Mouse (Mus musculus) limb, embryonic 14.5 days (tissue): ENCODE measurements around the gene Sprr4. TPM values are rescaled to one million over a fixed set of nuclear protein-coding genes. Genes with fewer than 3 reads are reported as not detected.
"Not testable (repeated sequence)": the region's sequence is repeated elsewhere in the genome, so short reads cannot be mapped to it uniquely, and the experiment has no call there.

Experiments used
- ATAC-seq: fragments of 200-750 bp; cut with Nextera tagmentation; 2 replicates; pipeline ENCODE4 v1.8.0; 2017; ENCODE audit warnings: low read depth, moderate number of reproducible peaks, moderate TSS enrichment; ENCODE audit not compliant: low FRiP score
- DNase-seq: peaks from one replicate; pipeline ENCODE4 v3.0.0-alpha.2; 2015; ENCODE audit warnings: low spot score
- H3K27ac ChIP-seq: fragments of 300-500 bp; sonication (generic); replicated peaks from 2 replicates; pipeline ENCODE4 v1.5.1; 2014; ENCODE audit warnings: low read depth, mild to moderate bottlenecking, low read length, moderate library complexity, mixed read lengths
- H3K27me3 ChIP-seq: fragments of 300-500 bp; sonication (generic); 2 replicates; pipeline ENCODE4 v1.6.1; 2014; ENCODE audit warnings: low read length, mixed read lengths; ENCODE audit not compliant: control insufficient read depth, insufficient read depth
- H3K36me3 ChIP-seq: fragments of 300-500 bp; sonication (generic); 2 replicates; pipeline ENCODE4 v1.6.1; 2014; ENCODE audit warnings: mild to moderate bottlenecking, low read length, moderate library complexity, mixed read lengths; ENCODE audit not compliant: control insufficient read depth, insufficient read depth
- H3K4me1 ChIP-seq: fragments of 300-500 bp; sonication (generic); 2 replicates; pipeline ENCODE4 v1.6.1; 2014; ENCODE audit warnings: antibody characterized with exemption, low read length, mixed read lengths; ENCODE audit not compliant: control insufficient read depth, insufficient read depth
- H3K4me2 ChIP-seq: fragments of 300-500 bp; sonication (generic); replicated peaks from 2 replicates; pipeline ENCODE4 v1.6.1; 2014; ENCODE audit warnings: low read depth, mild to moderate bottlenecking, low read length, moderate library complexity; ENCODE audit not compliant: severe bottlenecking
- H3K4me3 ChIP-seq: fragments of 300-500 bp; sonication (generic); replicated peaks from 2 replicates; pipeline ENCODE4 v1.5.1; 2014; ENCODE audit warnings: low read length
- H3K9ac ChIP-seq: fragments of 300-500 bp; sonication (generic); 2 replicates; pipeline ENCODE4 v1.6.1; 2014; ENCODE audit warnings: mild to moderate bottlenecking, low read depth, low read length, moderate library complexity; ENCODE audit not compliant: severe bottlenecking
- H3K9me3 ChIP-seq: fragments of 300-500 bp; sonication (generic); 2 replicates; pipeline ENCODE4 v1.6.1; 2016; ENCODE audit warnings: low read length; ENCODE audit not compliant: control insufficient read depth
- POLR2A ChIP-seq: fragments of 200-500 bp; IDR thresholded peaks from 2 replicates; pipeline ENCODE4 v1.8.0; 2012; ENCODE audit warnings: inconsistent platforms, mild to moderate bottlenecking, moderate library complexity, borderline replicate concordance; ENCODE audit not compliant: insufficient read depth, insufficient read length; ENCODE audit errors: extremely low read depth
- WGBS: fragments of 180-500 bp; shearing (Covaris S2); extraction: QIAGEN DNeasy Blood & Tissue Kit; methylation state at CpG from one replicate; pipeline ENCODE4 v1.1.7; 2014; 5-methylcytosine and 5-hydroxymethylcytosine counted together
- polyA plus RNA-seq, 2 experiments: library from polyadenylated mRNA; depleted of rRNA in 1 of 2; stranded (reverse) in 1 of 2; unstranded in 1 of 2; fragments of >200 nt; fragmentation: Nextera tagmentation in 1 of 2; extraction: Ambion mirVana in 1 of 2; gene quantifications; 2 replicates each; pipeline versions ENCODE4 v1.2.1 to v1.2.3; 2012 to 2014

The Sprr4 gene
- polyA plus RNA-seq (2012; rRNA removed) (not detected in 2 replicates), polyA plus RNA-seq (2014; fragmentation: Nextera tagmentation; extraction: Ambion mirVana) (not detected in 2 replicates)

DNA sequence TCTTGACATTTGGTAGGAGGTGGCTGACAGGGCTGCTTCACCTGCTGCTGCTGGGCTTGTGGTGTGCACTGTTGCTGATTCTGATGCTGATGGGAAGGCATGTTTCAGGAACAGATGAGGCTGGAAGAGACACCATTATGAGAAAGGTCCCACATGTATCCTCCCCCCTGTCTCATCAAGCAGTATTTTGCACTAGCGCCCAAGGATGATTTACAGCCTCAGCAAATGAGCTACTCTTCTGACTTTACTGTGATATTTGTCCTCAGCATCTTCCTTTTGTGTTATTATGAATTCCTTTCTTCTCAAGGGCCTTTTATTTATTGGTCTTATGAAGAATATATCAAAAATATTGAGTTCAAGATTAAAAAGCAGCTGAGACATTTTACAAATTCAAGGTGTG lies at the start of gene Sprr4:
TSS of gene Sprr4 (minus strand) at position 101 of the 400 bp plus-strand sequence.
- no peak for TF ChIP-seq POLR2A
- Histone ChIP-seq H3K9me3 (no peaks in the 10 kb centered on the region), H3K4me3 (no peak within 1 kb of the TSS), H3K27ac (no peak within 1 kb of the TSS), H3K4me2 (no peak within 1 kb of the TSS), H3K36me3 (no peaks in the 10 kb centered on the region), H3K27me3 (no peaks in the 10 kb centered on the region), H3K4me1 (no peaks in the 10 kb centered on the region), H3K9ac (no peak within 1 kb of the TSS)
- no peak for ATAC-seq
- WGBS, result 86% methylated on average over 1 of the region's 1 CpGs
- DNase-seq, result no peak

DNA sequence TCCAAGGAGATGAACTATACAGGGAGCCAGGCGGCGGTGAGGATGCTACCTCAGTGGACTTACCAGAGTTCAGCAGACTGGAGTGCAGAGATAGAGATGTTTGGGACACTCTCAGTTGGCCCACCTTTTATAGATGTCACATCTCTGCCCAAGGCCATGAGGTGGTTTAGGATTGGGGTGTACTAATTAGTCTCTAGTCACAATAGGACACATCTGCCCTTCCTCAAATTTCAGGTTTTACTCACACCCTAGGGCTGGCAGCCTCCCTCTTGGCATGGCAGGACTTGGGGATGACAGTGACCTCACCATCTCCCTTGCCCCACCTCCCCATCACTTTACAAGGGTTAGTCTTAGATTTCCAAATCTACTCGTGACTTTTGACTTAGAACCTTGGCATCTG lies 34.1 kb upstream of the Sprr4 start, which contains the start of gene 2310046K23Rik:
TSS of gene 2310046K23Rik (minus strand) at position 101 of the 400 bp plus-strand sequence.
- H3K4me1 ChIP-seq, result no peaks in the 10 kb centered on the region
- WGBS, result 88% methylated on average over 3 of the region's 3 CpGs

DNA sequence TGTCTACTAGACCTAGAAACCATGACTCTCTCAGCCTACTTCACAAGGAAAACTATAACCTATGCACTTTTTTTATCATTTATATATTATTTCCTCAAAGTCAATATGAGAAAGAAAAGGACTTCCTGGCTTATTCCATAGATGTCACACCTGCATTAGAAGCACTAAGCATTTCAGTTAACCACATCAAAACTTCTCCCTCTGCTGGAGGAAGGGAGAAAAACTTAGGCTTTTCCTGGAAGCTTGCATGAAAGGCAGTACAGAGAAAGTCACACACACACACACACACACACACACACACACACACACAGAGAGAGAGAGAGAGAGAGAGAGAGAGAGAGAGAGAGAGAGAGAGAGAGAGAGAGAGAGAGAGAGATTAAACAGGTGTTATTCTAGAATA lies 12.0 kb upstream of the Sprr4 start:
- TF ChIP-seq POLR2A, result no peak
- peak; percentile 11 for DNase-seq
- H3K4me2 ChIP-seq, result no peak overlapping the region

More for the DNA sequence above, 34.1 kb upstream of the Sprr4 start, which contains the start of gene 2310046K23Rik:
- no peak within 1 kb of the TSS for H3K4me3 ChIP-seq
- no peak within 1 kb of the TSS for H3K4me2 ChIP-seq
- no peak for ATAC-seq
- no peak for DNase-seq
- H3K9ac ChIP-seq, result no peak within 1 kb of the TSS
- H3K27ac ChIP-seq, result no peak within 1 kb of the TSS
- no peaks in the 10 kb centered on the region for H3K9me3 ChIP-seq
- H3K27me3 ChIP-seq, result no peaks in the 10 kb centered on the region
- no peaks in the 10 kb centered on the region for H3K36me3 ChIP-seq
- TF ChIP-seq POLR2A, result no peak

DNA sequence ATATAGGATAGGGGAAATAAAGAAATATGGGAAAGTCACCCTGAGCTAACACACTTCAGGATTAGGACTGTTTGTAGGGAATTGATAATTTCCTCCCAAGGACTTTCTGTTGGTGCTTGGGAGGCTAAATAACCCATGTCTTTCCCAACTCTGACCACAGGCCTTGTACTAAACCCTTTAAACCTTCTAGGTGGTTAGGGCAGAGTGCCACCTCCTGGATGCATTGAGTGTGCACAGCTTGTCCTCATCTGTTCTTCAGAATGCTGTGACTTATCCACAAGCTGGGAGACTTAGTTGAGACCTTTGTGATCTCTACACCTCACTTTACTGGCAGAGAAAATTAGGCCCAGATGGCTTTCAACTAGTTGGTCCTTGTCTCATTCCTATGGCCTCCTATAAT lies 10.5 kb upstream of the Sprr4 start:
- no peak for TF ChIP-seq POLR2A
- Histone ChIP-seq H3K36me3 (no peaks in the 10 kb centered on the region), H3K9ac (no peak overlapping the region), H3K4me3 (no peak overlapping the region), H3K4me1 (no peaks in the 10 kb centered on the region), H3K27me3 (no peaks in the 10 kb centered on the region), H3K9me3 (no peaks in the 10 kb centered on the region), H3K27ac (no peak overlapping the region), H3K4me2 (no peak overlapping the region)
- ATAC-seq (no peak), DNase-seq (peak; percentile 48)

More for the DNA sequence above, 12.0 kb upstream of the Sprr4 start:
- no peaks in the 10 kb centered on the region for H3K36me3 ChIP-seq
- no peak overlapping the region for H3K9ac ChIP-seq
- no peak for ATAC-seq
- H3K27ac ChIP-seq, result no peak overlapping the region
- H3K4me3 ChIP-seq, result no peak overlapping the region
- no peaks in the 10 kb centered on the region for H3K4me1 ChIP-seq
- no peaks in the 10 kb centered on the region for H3K9me3 ChIP-seq
- H3K27me3 ChIP-seq, result no peaks in the 10 kb centered on the region

DNA sequence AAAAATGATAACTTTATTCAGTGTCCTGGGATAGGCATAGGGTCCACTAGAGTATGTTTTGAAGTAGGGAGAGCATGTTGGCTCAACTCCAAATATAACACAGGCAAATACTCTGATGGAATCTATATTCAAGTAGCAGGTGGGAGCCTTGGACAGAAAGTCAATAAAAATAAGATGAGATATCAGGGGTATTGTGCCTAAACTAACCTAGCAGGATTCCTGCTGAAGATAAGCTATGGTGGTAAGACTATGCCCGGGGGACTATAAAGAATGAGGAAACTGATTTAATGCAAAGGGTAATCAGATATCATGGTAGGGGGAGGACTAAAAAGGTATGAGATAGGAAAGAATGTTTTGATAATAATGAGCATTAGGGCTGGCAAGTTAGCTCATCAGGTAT lies 7.9 kb upstream of the Sprr4 start:
- no peak overlapping the region for H3K27ac ChIP-seq
- H3K4me3 ChIP-seq, result no peak overlapping the region
- H3K4me2 ChIP-seq, result no peak overlapping the region
- TF ChIP-seq POLR2A, result no peak
- WGBS, result 85% methylated on average over 1 of the region's 1 CpGs
- DNase-seq (no peak), ATAC-seq (no peak)
- no peak overlapping the region for H3K9ac ChIP-seq
- H3K36me3 ChIP-seq, result no peaks in the 10 kb centered on the region
- no peaks in the 10 kb centered on the region for H3K4me1 ChIP-seq
- H3K9me3 ChIP-seq, result no peaks in the 10 kb centered on the region
- no peaks in the 10 kb centered on the region for H3K27me3 ChIP-seq

DNA sequence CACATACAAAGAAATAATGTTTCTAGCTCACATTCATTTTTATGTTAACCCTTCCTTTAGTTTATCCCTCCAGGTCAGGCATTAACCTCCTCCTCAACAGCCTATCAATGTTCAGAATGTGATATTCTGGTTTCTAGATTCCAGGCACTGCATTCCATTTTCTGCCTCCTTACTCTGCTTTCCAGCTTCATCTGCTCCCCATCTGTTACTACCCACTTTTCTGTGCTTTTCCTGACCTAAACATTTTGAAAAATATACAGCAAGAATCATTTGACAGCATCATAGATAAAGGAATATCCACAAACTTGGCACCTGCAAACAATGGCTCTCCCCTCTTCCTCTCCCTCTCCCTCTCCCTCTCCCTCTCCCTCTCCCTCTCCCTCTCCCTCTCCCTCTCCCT lies 3.2 kb upstream of the Sprr4 start:
- H3K27ac ChIP-seq, result no peak overlapping the region
- no peaks in the 10 kb centered on the region for H3K9me3 ChIP-seq
- no peak for TF ChIP-seq POLR2A
- no peak overlapping the region for H3K4me3 ChIP-seq
- no peak overlapping the region for H3K9ac ChIP-seq
- H3K27me3 ChIP-seq, result no peaks in the 10 kb centered on the region
- H3K4me2 ChIP-seq, result no peak overlapping the region
- no peaks in the 10 kb centered on the region for H3K36me3 ChIP-seq
- ATAC-seq (no peak), DNase-seq (no peak)
- H3K4me1 ChIP-seq, result no peaks in the 10 kb centered on the region

DNA sequence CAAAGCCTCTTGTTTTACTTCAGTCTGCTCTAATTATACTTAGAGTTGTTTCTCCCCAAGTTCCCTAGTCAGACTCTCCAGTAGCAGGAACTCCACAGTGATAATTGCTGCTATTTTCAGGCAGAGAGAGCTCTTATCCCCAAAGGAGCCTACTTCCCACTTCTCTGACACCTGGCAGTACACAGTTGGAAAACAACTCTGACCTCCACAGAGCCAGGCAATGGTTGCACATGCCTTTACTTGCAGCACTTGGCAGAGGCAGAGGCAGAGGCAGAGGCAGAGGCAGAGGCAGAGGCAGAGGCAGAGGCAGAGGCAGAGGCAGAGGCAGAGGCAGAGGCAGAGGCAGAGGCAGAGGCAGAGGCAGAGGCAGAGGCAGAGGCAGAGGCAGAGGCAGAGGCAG lies 10.0 kb downstream of the Sprr4 start:
- H3K9ac ChIP-seq, H3K27me3 ChIP-seq, H3K36me3 ChIP-seq, H3K4me3 ChIP-seq, H3K4me2 ChIP-seq, H3K27ac ChIP-seq, ATAC-seq, H3K4me1 ChIP-seq, DNase-seq, H3K9me3 ChIP-seq: not testable (repeated sequence)
